Mouse (Mus musculus) stomach, postnatal 0 days (tissue): Measurements from ENCODE around the gene Glyctk.

Experiments
- CTCF ChIP-seq: IDR thresholded peaks from 2 replicates; pipeline ENCODE4 v1.5.1; 2016; ENCODE audit warnings: antibody characterized with exemption, low read depth, mild to moderate bottlenecking, moderate library complexity
- EP300 ChIP-seq: optimal IDR thresholded peaks from 2 replicates; pipeline ENCODE3; 2016; ENCODE audit warnings: antibody characterized with exemption

DNA sequence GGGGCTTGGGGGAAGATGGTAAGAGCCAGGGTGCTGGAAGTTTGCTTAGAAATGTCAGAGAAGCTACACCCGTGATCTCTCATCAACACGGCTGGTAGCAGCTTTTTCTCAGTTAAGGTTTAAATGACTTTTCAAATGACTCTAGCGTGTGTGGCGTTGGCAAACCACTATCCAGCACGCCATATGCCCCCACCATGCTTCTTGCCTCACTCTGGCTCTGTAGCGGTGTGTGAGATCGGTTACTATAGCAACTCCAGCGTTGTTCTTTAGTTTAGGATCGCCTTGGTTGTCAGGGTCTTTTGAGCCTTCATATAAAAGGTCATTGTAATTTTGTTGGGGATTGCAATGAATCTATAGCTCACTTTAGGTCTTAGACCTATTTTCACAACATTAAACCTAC lies 38.9 kb downstream of the Glyctk start:
- TF ChIP-seq CTCF, result no peak
- no peak for TF ChIP-seq EP300
